Mouse (Mus musculus) testis, adult 2 months (tissue): ENCODE measurements at regions not wholly inside any gene's neighbourhood (a gene's known extent, or its start where the extent isn't known, plus 50 kb on each side); places are given as distances from the start of the nearest gene placed in this dataset.

Experiments
- CTCF ChIP-seq: fragments of 200-500 bp; IDR thresholded peaks from 2 replicates; pipeline ENCODE4 v1.5.1; 2012; ENCODE audit warnings: low read depth, mild to moderate bottlenecking, inconsistent platforms, low read length, moderate library complexity; ENCODE audit not compliant: control insufficient read depth, insufficient read depth, insufficient replicate concordance
- POLR2A ChIP-seq: fragments of 200-500 bp; IDR thresholded peaks from 2 replicates; pipeline ENCODE4 v1.6.1; 2012; ENCODE audit warnings: low read depth, mild to moderate bottlenecking, inconsistent platforms, low read length, moderate library complexity; ENCODE audit not compliant: control insufficient read depth

DNA sequence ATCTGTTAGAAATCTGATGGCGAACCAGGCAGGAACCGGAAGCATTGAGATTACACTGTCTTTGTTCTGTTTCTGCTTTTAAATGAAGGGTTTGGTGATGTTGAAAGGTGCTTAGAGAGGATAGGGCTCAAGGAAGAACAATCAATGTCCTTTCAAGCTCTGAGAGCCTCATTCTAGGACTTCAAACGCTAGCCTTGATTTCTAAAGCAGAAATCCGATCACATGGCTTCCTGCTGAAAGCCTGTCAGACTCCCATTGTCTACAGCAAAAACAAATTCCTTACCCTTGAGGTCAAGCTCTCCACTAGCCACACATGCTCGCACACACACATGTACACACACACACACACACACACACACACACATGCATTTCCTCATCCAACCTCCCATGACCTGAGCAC is 215.3 kb upstream of the Zfp637 start:
- TF ChIP-seq CTCF, result no peak
- no peak for TF ChIP-seq POLR2A
